Mouse (Mus musculus): ENCODE measurements around the gene Exoc4. TPM values are rescaled to one million over a fixed set of nuclear protein-coding genes. Genes with fewer than 3 reads are reported as not detected.

Gene Exoc4
- polyA plus RNA-seq, 1 experiment from 2014 or later, result 9.5 TPM

DNA sequence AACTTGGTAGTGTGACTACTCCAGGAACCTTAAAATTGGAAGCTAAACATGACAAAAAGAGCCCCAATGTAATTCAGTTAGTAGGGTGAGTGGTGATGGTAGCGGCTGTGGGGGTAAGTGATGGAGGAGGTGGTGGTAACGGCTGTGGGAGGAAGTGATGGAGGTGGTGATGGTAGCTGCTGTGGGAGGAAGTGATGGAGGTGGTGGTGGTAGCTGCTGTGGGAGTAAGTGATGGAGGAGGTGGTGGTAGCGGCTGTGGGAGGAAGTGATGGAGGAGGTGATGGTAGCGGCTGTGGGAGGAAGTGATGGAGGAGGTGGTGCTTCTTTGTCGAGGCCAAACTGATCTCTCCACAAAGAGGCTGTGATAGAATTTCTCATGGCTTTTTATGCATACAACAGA lies 369.7 kb downstream of the Exoc4 start:
- no peak overlapping the region for H3K4me2 ChIP-seq (replicated peaks; ENCODE audit: low read depth)
- no peak overlapping the region for H3K27ac ChIP-seq (replicated peaks)
- no peaks in the 10 kb centered on the region for H3K36me3 ChIP-seq (ENCODE audit: control insufficient read depth, insufficient read depth, low read length)
- no peaks in the 10 kb centered on the region for H3K9me3 ChIP-seq (ENCODE audit: control insufficient read depth, low read length)
- H3K4me1 ChIP-seq (replicated peaks; ENCODE audit: control insufficient read depth, insufficient read depth), result no peaks in the 10 kb centered on the region
- no peak overlapping the region for H3K9ac ChIP-seq (ENCODE audit: low read length)
- WGBS, result 92% methylated on average over 5 of the region's 5 CpGs
- no peak overlapping the region for H3K4me3 ChIP-seq (ENCODE audit: low read depth, low read length)
- no peak for ATAC-seq (ENCODE audit: low FRiP score, low TSS enrichment)
- no peak for TF ChIP-seq EP300 (optimal IDR thresholded peaks at IDR 0.05)
- no peak for TF ChIP-seq CTCF (IDR thresholded peaks at IDR 0.05; ENCODE audit: low read depth)
- H3K27me3 ChIP-seq (ENCODE audit: control insufficient read depth, insufficient read depth, low read length), result no peaks in the 10 kb centered on the region
- no peak for DNase-seq (ENCODE audit: low spot score)

DNA sequence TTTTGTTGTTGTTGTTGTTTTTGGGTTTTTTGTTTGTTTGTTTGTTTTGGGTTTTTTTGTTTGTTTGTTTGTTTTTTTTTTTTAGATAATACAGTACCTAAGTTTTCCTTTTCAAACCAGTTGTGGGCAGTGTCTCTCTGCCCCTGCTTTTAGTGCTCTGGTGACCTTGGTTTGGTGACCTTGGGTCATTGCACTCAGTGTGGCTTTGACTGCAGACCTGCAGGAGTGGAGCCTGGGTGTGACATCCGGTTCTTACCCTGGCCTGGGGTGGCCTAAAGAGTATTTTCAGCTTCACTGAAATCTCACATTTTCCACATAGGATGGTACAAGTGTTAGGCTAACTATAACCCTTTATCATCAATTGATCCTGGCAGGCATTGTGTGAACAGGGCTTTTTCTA lies 371.8 kb downstream of the Exoc4 start:
- TF ChIP-seq EP300 (optimal IDR thresholded peaks at IDR 0.05), result no peak

DNA sequence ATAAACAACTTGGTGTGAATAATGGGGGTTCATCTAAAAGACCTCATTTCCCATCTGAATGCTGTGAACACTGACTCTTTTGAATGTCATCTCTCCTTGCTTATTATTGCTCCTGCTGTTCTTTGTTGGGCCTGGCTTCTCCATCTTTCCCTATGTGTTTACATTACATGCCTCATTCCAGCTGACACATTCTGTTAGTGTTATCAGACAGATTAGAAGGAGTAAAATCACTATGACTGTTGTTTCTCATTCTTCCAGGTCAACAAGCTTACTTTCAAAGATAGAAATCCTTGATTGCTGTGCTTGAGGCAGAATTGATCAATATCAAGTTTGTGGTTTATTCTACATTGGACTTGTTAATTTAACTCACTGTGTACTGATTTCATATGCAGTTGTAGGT lies 377.0 kb downstream of the Exoc4 start:
- Histone ChIP-seq H3K9me3 (ENCODE audit: control insufficient read depth, low read length) (no peaks in the 10 kb centered on the region), H3K4me1 (replicated peaks; ENCODE audit: control insufficient read depth, insufficient read depth) (no peaks in the 10 kb centered on the region), H3K27ac (replicated peaks) (no peak overlapping the region), H3K9ac (ENCODE audit: low read length) (no peak overlapping the region), H3K4me2 (replicated peaks; ENCODE audit: low read depth) (no peak overlapping the region), H3K36me3 (ENCODE audit: control insufficient read depth, insufficient read depth, low read length) (no peaks in the 10 kb centered on the region), H3K27me3 (ENCODE audit: control insufficient read depth, insufficient read depth, low read length) (no peaks in the 10 kb centered on the region), H3K4me3 (ENCODE audit: low read depth, low read length) (no peak overlapping the region)
- DNase-seq (ENCODE audit: low spot score) (no peak), ATAC-seq (ENCODE audit: low FRiP score, low TSS enrichment) (no peak)
- TF ChIP-seq EP300 (optimal IDR thresholded peaks at IDR 0.05) (no peak), CTCF (IDR thresholded peaks at IDR 0.05; ENCODE audit: low read depth) (no peak)

More for the DNA sequence above, 371.8 kb downstream of the Exoc4 start:
- H3K9ac ChIP-seq (ENCODE audit: low read length), result no peak overlapping the region
- no peaks in the 10 kb centered on the region for H3K9me3 ChIP-seq (ENCODE audit: control insufficient read depth, low read length)
- H3K36me3 ChIP-seq (ENCODE audit: control insufficient read depth, insufficient read depth, low read length), result no peaks in the 10 kb centered on the region
- no peak overlapping the region for H3K4me2 ChIP-seq (replicated peaks; ENCODE audit: low read depth)
- WGBS, result 58% methylated on average over 1 of the region's 1 CpGs
- no peak for DNase-seq (ENCODE audit: low spot score)
- no peaks in the 10 kb centered on the region for H3K27me3 ChIP-seq (ENCODE audit: control insufficient read depth, insufficient read depth, low read length)
- no peak for ATAC-seq (ENCODE audit: low FRiP score, low TSS enrichment)
- no peaks in the 10 kb centered on the region for H3K4me1 ChIP-seq (replicated peaks; ENCODE audit: control insufficient read depth, insufficient read depth)
- H3K4me3 ChIP-seq (ENCODE audit: low read depth, low read length), result no peak overlapping the region
- no peak overlapping the region for H3K27ac ChIP-seq (replicated peaks)

DNA sequence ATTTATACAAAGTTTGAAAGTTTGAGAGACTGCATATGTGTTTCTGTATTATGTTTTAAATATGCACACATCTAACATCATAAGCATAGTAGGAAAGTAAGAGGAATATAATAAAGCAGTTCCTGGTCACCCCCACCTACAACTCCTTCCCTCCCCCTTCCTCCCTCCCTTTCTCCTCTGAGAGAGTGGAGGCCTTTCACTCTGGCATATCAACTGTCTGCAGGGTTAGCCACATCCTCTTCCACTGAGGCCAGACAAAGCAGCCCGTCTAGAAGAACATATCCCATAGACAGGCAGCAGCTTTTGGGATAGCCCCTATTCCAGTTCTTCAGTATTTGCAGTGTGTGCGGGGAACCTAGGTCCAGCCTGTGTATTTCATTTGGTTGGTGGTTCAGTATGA lies 382.2 kb downstream of the Exoc4 start:
- Histone ChIP-seq H3K4me3 (ENCODE audit: low read depth, low read length) (no peak overlapping the region), H3K9ac (ENCODE audit: low read length) (no peak overlapping the region)
- ATAC-seq (ENCODE audit: low FRiP score, low TSS enrichment), result no peak

DNA sequence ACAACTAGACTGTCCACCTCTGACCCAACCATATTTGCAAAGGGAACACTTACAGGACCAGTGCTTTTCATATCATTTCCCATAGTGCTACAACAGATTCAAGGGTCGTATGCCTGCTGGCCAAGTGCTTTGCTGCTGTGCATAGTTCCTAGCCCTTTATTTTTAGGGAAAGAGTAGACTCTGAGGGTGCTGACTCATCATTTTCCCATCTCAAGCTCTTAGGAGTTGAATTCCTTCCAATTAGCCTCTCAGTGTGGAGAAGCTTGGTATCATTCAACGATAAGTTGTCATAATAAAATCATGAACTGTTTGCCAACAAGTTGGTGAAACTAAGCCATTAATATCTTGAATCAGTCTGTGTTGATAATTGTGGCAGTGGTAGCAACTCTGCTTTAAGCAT lies 388.3 kb downstream of the Exoc4 start:
- Histone ChIP-seq H3K4me3 (ENCODE audit: low read depth, low read length) (no peak overlapping the region), H3K4me1 (replicated peaks; ENCODE audit: control insufficient read depth, insufficient read depth) (no peaks in the 10 kb centered on the region), H3K27ac (replicated peaks) (no peak overlapping the region), H3K36me3 (ENCODE audit: control insufficient read depth, insufficient read depth, low read length) (no peaks in the 10 kb centered on the region), H3K9ac (ENCODE audit: low read length) (no peak overlapping the region), H3K9me3 (ENCODE audit: control insufficient read depth, low read length) (no peaks in the 10 kb centered on the region), H3K27me3 (ENCODE audit: control insufficient read depth, insufficient read depth, low read length) (no peaks in the 10 kb centered on the region), H3K4me2 (replicated peaks; ENCODE audit: low read depth) (no peak overlapping the region)
- ATAC-seq (ENCODE audit: low FRiP score, low TSS enrichment) (no peak), DNase-seq (ENCODE audit: low spot score) (no peak)
- WGBS, result 51% methylated on average over 2 of the region's 2 CpGs
- TF ChIP-seq CTCF (IDR thresholded peaks at IDR 0.05; ENCODE audit: low read depth) (no peak), EP300 (optimal IDR thresholded peaks at IDR 0.05) (no peak)

More for the DNA sequence above, 382.2 kb downstream of the Exoc4 start:
- no peak for TF ChIP-seq EP300 (optimal IDR thresholded peaks at IDR 0.05)
- TF ChIP-seq CTCF (IDR thresholded peaks at IDR 0.05; ENCODE audit: low read depth), result no peak
- Histone ChIP-seq H3K4me2 (replicated peaks; ENCODE audit: low read depth) (no peak overlapping the region), H3K27me3 (ENCODE audit: control insufficient read depth, insufficient read depth, low read length) (no peaks in the 10 kb centered on the region), H3K4me1 (replicated peaks; ENCODE audit: control insufficient read depth, insufficient read depth) (no peaks in the 10 kb centered on the region), H3K27ac (replicated peaks) (no peak overlapping the region), H3K9me3 (ENCODE audit: control insufficient read depth, low read length) (no peaks in the 10 kb centered on the region), H3K36me3 (ENCODE audit: control insufficient read depth, insufficient read depth, low read length) (no peaks in the 10 kb centered on the region)
- WGBS, result 91% methylated on average over 2 of the region's 2 CpGs
- DNase-seq (ENCODE audit: low spot score), result no peak

DNA sequence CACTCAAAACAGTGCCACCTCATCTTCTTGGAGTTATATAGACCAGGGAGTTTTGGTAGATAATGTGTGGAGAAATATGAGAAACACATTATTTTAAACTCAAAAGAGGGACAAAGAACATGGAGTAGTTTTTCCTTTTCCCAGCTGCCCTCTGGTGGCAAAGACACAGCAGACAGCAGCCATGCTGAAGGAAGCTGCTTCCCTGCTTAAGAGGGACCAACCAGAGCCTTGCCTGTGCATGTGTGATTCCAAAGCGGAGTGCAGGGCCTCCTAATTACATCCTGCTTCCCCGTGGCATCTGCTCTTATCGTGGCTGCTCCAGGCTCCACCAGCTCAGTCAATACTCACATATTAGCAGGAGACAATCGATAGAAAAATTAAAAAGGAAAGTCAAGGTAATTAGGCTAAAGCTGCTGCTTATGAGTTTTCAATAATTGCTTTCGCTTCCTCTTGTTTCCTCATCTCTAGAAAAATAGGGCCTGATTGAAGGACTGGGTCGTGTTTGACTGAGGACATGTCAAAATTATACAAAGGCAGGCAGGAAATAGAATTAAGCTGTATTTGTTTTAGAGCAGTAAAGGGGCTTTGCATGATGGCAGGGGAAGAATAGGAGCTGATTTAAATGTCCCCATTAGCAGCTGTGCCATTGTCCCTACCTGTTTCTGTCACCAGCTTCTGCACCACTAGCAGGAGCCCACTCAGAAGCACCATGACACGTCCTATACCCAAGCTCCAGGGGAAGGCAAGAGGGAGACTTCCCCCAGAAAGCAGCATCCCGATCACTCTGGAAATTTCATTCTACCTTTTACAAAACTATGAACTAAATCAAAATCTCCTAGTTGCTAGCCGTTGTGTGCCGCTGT lies 433.1 kb downstream of the Exoc4 start:
- ATAC-seq (ENCODE audit: low FRiP score, low TSS enrichment), result no peak

More for the DNA sequence above, 433.1 kb downstream of the Exoc4 start:
- TF ChIP-seq EP300 (optimal IDR thresholded peaks at IDR 0.05), result no peak
- TF ChIP-seq CTCF (IDR thresholded peaks at IDR 0.05; ENCODE audit: low read depth), result peak; percentile 76
- no peaks in the 10 kb centered on the region for H3K27me3 ChIP-seq (ENCODE audit: control insufficient read depth, insufficient read depth, low read length)
- H3K4me2 ChIP-seq (replicated peaks; ENCODE audit: low read depth), result 0 out of 2 replicates have a peak overlapping the region, but pooled peaks have one; percentile 3
- WGBS, result 52% methylated on average over 10 of the region's 10 CpGs
- no peaks in the 10 kb centered on the region for H3K9me3 ChIP-seq (ENCODE audit: control insufficient read depth, low read length)
- no peaks in the 10 kb centered on the region for H3K4me1 ChIP-seq (replicated peaks; ENCODE audit: control insufficient read depth, insufficient read depth)
- no peak overlapping the region for H3K9ac ChIP-seq (ENCODE audit: low read length)
- no peak overlapping the region for H3K27ac ChIP-seq (replicated peaks)
- peak; percentile 18 for DNase-seq (ENCODE audit: low spot score)
- no peaks in the 10 kb centered on the region for H3K36me3 ChIP-seq (ENCODE audit: control insufficient read depth, insufficient read depth, low read length)
- no peak overlapping the region for H3K4me3 ChIP-seq (ENCODE audit: low read depth, low read length)
